Mouse (Mus musculus) MEL (cell line): Measurements from ENCODE around the gene Ppef2. TPM values are rescaled to one million over a fixed set of nuclear protein-coding genes. Genes with fewer than 3 reads are reported as not detected.

ENCODE experiments used
- DNase-seq: peaks from one replicate; pipeline ENCODE4 v3.0.0; 2011; ENCODE audit warnings: low read depth, low spot score
- H3K27ac ChIP-seq: 2 replicates; pipeline ENCODE4 v1.5.1; 2012; ENCODE audit warnings: low read depth, mild to moderate bottlenecking, control low read depth, low read length, moderate library complexity; ENCODE audit not compliant: control insufficient read depth
- H3K27me3 ChIP-seq, 2 experiments: fragments of 150-350 bp in 1 of 2; sonication (generic) in 1 of 2; 2 replicates each; pipeline ENCODE4 v1.6.1; 2012; ENCODE audit warnings: low read length in 2 of 2, mild to moderate bottlenecking in 2 of 2, improper control_type of control experiment in 1 of 2, moderate library complexity in 1 of 2; ENCODE audit not compliant: insufficient read depth in 2 of 2, control insufficient read depth in 1 of 2
- H3K36me3 ChIP-seq, 2 experiments: 2 replicates each; pipeline ENCODE4 v1.6.1; 2012 to 2014; ENCODE audit warnings: low read length in 2 of 2, improper control_type of control experiment in 1 of 2, inconsistent platforms in 1 of 2, mild to moderate bottlenecking in 1 of 2; ENCODE audit not compliant: insufficient read depth in 2 of 2, control insufficient read depth in 1 of 2
- H3K4me1 ChIP-seq, 2 experiments: fragments of 150-350 bp in 1 of 2; sonication (generic) in 1 of 2; 2 replicates each; pipeline ENCODE4 v1.6.1; 2012; ENCODE audit warnings: low read length in 2 of 2, improper control_type of control experiment in 1 of 2, mild to moderate bottlenecking in 1 of 2; ENCODE audit not compliant: insufficient read depth in 2 of 2, control insufficient read depth in 1 of 2
- H3K4me3 ChIP-seq, 2 experiments: fragments of 150-350 bp in 1 of 2; sonication (generic) in 1 of 2; 2 replicates each; pipeline ENCODE4 v1.5.1; 2012; ENCODE audit warnings: low read depth in 2 of 2, low read length in 2 of 2, mild to moderate bottlenecking in 2 of 2, moderate library complexity in 2 of 2, control low read depth in 1 of 2, improper control_type of control experiment in 1 of 2; ENCODE audit not compliant: control insufficient read depth in 1 of 2, insufficient read depth in 1 of 2
- H3K79me2 ChIP-seq: 2 replicates; pipeline ENCODE4 v1.6.1; 2012; ENCODE audit warnings: mild to moderate bottlenecking, low read length, moderate library complexity; ENCODE audit not compliant: control insufficient read depth, poor library complexity, insufficient read depth
- H3K9ac ChIP-seq: 2 replicates; pipeline ENCODE4 v1.6.1; 2012; ENCODE audit warnings: low read depth, mild to moderate bottlenecking, control low read depth, low read length, moderate library complexity; ENCODE audit not compliant: control insufficient read depth, poor library complexity, severe bottlenecking
- H3K9me3 ChIP-seq: fragments of 150-350 bp; sonication (generic); replicated peaks from 2 replicates; pipeline ENCODE4 v1.6.1; 2012; ENCODE audit warnings: mild to moderate bottlenecking, low read length, improper control_type of control experiment, moderate library complexity; ENCODE audit not compliant: insufficient read depth
- BHLHE40 ChIP-seq: IDR thresholded peaks from 2 replicates; pipeline ENCODE4 v1.6.1; 2012; ENCODE audit warnings: low read depth, mild to moderate bottlenecking, inconsistent platforms, low read length, improper control_type of control experiment, borderline replicate concordance
- CHD1 ChIP-seq: IDR thresholded peaks from 2 replicates; pipeline ENCODE4 v1.6.1; 2012; ENCODE audit warnings: low read depth, mild to moderate bottlenecking, inconsistent platforms, low read length, improper control_type of control experiment
- CHD2 ChIP-seq: IDR thresholded peaks from 2 replicates; pipeline ENCODE4 v1.6.1; 2011; ENCODE audit warnings: low read length, improper control_type of control experiment
- CTCF ChIP-seq, 3 experiments: IDR thresholded peaks in 2 of 3; conservative IDR thresholded peaks in 1 of 3; 2 replicates each; pipeline ENCODE4 v1.5.1; 2011 to 2012; ENCODE audit warnings: low read length in 3 of 3, low read depth in 2 of 3, mild to moderate bottlenecking in 2 of 3, improper control_type of control experiment in 1 of 3, inconsistent platforms in 1 of 3, mixed read lengths in 1 of 3, moderate library complexity in 1 of 3; ENCODE audit not compliant: control insufficient read depth in 1 of 3, insufficient read depth in 1 of 3, poor library complexity in 1 of 3, severe bottlenecking in 1 of 3
- E2F4 ChIP-seq: IDR thresholded peaks from 2 replicates; pipeline ENCODE4 v1.6.1; 2011; ENCODE audit warnings: low read depth, low read length, improper control_type of control experiment, borderline replicate concordance
- ELF1 ChIP-seq: IDR thresholded peaks from 2 replicates; pipeline ENCODE4 v1.6.1; 2014; ENCODE audit warnings: low read depth, mild to moderate bottlenecking, inconsistent platforms, low read length, improper control_type of control experiment, moderate library complexity
- EP300 ChIP-seq, 2 experiments: IDR thresholded peaks; 2 replicates each; pipeline ENCODE4 v1.6.1; 2011; ENCODE audit warnings: improper control_type of control experiment in 2 of 2, low read length in 2 of 2, low read depth in 1 of 2, mild to moderate bottlenecking in 1 of 2
- ETS1 ChIP-seq: IDR thresholded peaks from 2 replicates; pipeline ENCODE4 v1.6.1; 2012; ENCODE audit warnings: low read depth, mild to moderate bottlenecking, inconsistent platforms, low read length, improper control_type of control experiment, moderate library complexity
- GABPA ChIP-seq: IDR thresholded peaks from 2 replicates; pipeline ENCODE4 v1.6.1; 2012; ENCODE audit warnings: low read depth, mild to moderate bottlenecking, inconsistent platforms, low read length, improper control_type of control experiment, moderate library complexity
- GATA1 ChIP-seq: IDR thresholded peaks from 2 replicates; pipeline ENCODE4 v1.6.1; 2011; ENCODE audit warnings: low read depth, low read length, improper control_type of control experiment
- HCFC1 ChIP-seq: IDR thresholded peaks from 2 replicates; pipeline ENCODE4 v1.6.1; 2012; ENCODE audit warnings: low read depth, mild to moderate bottlenecking, inconsistent platforms, low read length, improper control_type of control experiment, moderate library complexity
- JUND ChIP-seq: IDR thresholded peaks from 2 replicates; pipeline ENCODE4 v1.6.1; 2011; ENCODE audit warnings: low read depth, mild to moderate bottlenecking, improper control_type of control experiment, low read length
- KAT2A ChIP-seq: conservative IDR thresholded peaks from 2 replicates; pipeline ENCODE4 v1.6.1; 2012; ENCODE audit warnings: low read depth, low read length, improper control_type of control experiment, inconsistent platforms
- MAFK ChIP-seq: IDR thresholded peaks from 2 replicates; pipeline ENCODE4 v1.6.1; 2011; ENCODE audit warnings: low read depth, mild to moderate bottlenecking, low read length, improper control_type of control experiment, borderline replicate concordance
- MAX ChIP-seq: IDR thresholded peaks from 2 replicates; pipeline ENCODE4 v1.6.1; 2011; ENCODE audit warnings: low read length, improper control_type of control experiment
- MAZ ChIP-seq: IDR thresholded peaks from 2 replicates; pipeline ENCODE4 v1.6.1; 2012; ENCODE audit warnings: low read depth, mild to moderate bottlenecking, inconsistent platforms, low read length, improper control_type of control experiment
- MEF2A ChIP-seq: IDR thresholded peaks from 2 replicates; pipeline ENCODE4 v1.6.1; 2014; ENCODE audit warnings: low read depth, mild to moderate bottlenecking, inconsistent platforms, low read length, improper control_type of control experiment; ENCODE audit not compliant: poor library complexity, insufficient replicate concordance, severe bottlenecking; ENCODE audit errors: extremely low read depth
- MXI1 ChIP-seq: IDR thresholded peaks from 2 replicates; pipeline ENCODE4 v1.6.1; 2011; ENCODE audit warnings: mild to moderate bottlenecking, low read depth, low read length, improper control_type of control experiment
- MYB ChIP-seq: IDR thresholded peaks from 2 replicates; pipeline ENCODE4 v1.6.1; 2011; ENCODE audit warnings: mild to moderate bottlenecking, low read depth, low read length, improper control_type of control experiment
- MYC ChIP-seq: IDR thresholded peaks from 2 replicates; pipeline ENCODE4 v1.6.1; 2011; ENCODE audit warnings: low read depth, mild to moderate bottlenecking, low read length, improper control_type of control experiment, moderate library complexity
- NELFE ChIP-seq: IDR thresholded peaks from 2 replicates; pipeline ENCODE4 v1.6.1; 2011; ENCODE audit warnings: low read depth, low read length, improper control_type of control experiment
- NRF1 ChIP-seq: IDR thresholded peaks from 2 replicates; pipeline ENCODE4 v1.6.1; 2014; ENCODE audit warnings: low read depth, mild to moderate bottlenecking, inconsistent platforms, low read length, improper control_type of control experiment, moderate library complexity; ENCODE audit not compliant: poor library complexity, insufficient read depth, severe bottlenecking
- POLR2AphosphoS2 ChIP-seq: IDR thresholded peaks from 2 replicates; pipeline ENCODE4 v1.6.1; 2011; ENCODE audit warnings: low read length, improper control_type of control experiment
- POLR2AphosphoS5 ChIP-seq: IDR thresholded peaks from 2 replicates; pipeline ENCODE4 v1.6.1; 2012; ENCODE audit warnings: low read depth, borderline replicate concordance, mild to moderate bottlenecking, inconsistent platforms, low read length, moderate library complexity, mixed read lengths
- RAD21 ChIP-seq: IDR thresholded peaks from 2 replicates; pipeline ENCODE4 v1.6.1; 2011; ENCODE audit warnings: mild to moderate bottlenecking, low read depth, low read length, improper control_type of control experiment
- RCOR1 ChIP-seq: IDR thresholded peaks from 2 replicates; pipeline ENCODE4 v1.6.1; 2012; ENCODE audit warnings: low read depth, mild to moderate bottlenecking, inconsistent platforms, low read length, improper control_type of control experiment
- SIN3A ChIP-seq: IDR thresholded peaks from 2 replicates; pipeline ENCODE4 v1.6.1; 2012; ENCODE audit warnings: low read length, improper control_type of control experiment, inconsistent platforms
- TBP ChIP-seq: IDR thresholded peaks from 2 replicates; pipeline ENCODE4 v1.8.0; 2011; ENCODE audit warnings: low read depth, low read length, improper control_type of control experiment
- TCF12 ChIP-seq: IDR thresholded peaks from 2 replicates; pipeline ENCODE4 v1.6.1; 2014; ENCODE audit warnings: low read depth, mild to moderate bottlenecking, inconsistent platforms, low read length, improper control_type of control experiment, moderate library complexity
- UBTF ChIP-seq: IDR thresholded peaks from 2 replicates; pipeline ENCODE4 v1.6.1; 2012; ENCODE audit warnings: low read depth, mild to moderate bottlenecking, inconsistent platforms, low read length, improper control_type of control experiment, moderate library complexity, borderline replicate concordance; ENCODE audit not compliant: insufficient read depth
- ZC3H11A ChIP-seq: IDR thresholded peaks from 2 replicates; pipeline ENCODE4 v1.6.1; 2012; ENCODE audit warnings: low read depth, mild to moderate bottlenecking, inconsistent platforms, low read length, improper control_type of control experiment
- ZKSCAN1 ChIP-seq: IDR thresholded peaks from 2 replicates; pipeline ENCODE4 v1.6.1; 2012; ENCODE audit warnings: low read depth, mild to moderate bottlenecking, inconsistent platforms, low read length, improper control_type of control experiment, moderate library complexity
- ZMIZ1 ChIP-seq: IDR thresholded peaks from 2 replicates; pipeline ENCODE4 v1.6.1; 2012; ENCODE audit warnings: low read depth, mild to moderate bottlenecking, inconsistent platforms, low read length, improper control_type of control experiment, moderate library complexity
- ZNF384 ChIP-seq: IDR thresholded peaks from 2 replicates; pipeline ENCODE4 v1.6.1; 2012; ENCODE audit warnings: low read depth, mild to moderate bottlenecking, inconsistent platforms, low read length, improper control_type of control experiment
- polyA plus RNA-seq, 2 experiments: library from polyadenylated mRNA; stranded (reverse) in 1 of 2; unstranded in 1 of 2; fragments of >175 nt in 1 of 2; fragments of >200 nt in 1 of 2; gene quantifications; 2 replicates each; pipeline versions ENCODE4 v1.2.1 to v1.2.4; 2012; ENCODE audit warnings: low replicate concordance in 2 of 2, low read depth in 1 of 2; ENCODE audit not compliant: insufficient read length in 2 of 2, insufficient read depth in 1 of 2, missing spikeins in 1 of 2
- total RNA-seq: library from RNA; depleted of rRNA; stranded (reverse); fragments of 300-350 nt; gene quantifications from 2 replicates; pipeline ENCODE4 v1.2.3, GENCODE M21; 2012

Gene Ppef2
- total and polyA plus RNA-seq, 3 experiments = 0.04 to 0.08 TPM; not detected in 1

DNA sequence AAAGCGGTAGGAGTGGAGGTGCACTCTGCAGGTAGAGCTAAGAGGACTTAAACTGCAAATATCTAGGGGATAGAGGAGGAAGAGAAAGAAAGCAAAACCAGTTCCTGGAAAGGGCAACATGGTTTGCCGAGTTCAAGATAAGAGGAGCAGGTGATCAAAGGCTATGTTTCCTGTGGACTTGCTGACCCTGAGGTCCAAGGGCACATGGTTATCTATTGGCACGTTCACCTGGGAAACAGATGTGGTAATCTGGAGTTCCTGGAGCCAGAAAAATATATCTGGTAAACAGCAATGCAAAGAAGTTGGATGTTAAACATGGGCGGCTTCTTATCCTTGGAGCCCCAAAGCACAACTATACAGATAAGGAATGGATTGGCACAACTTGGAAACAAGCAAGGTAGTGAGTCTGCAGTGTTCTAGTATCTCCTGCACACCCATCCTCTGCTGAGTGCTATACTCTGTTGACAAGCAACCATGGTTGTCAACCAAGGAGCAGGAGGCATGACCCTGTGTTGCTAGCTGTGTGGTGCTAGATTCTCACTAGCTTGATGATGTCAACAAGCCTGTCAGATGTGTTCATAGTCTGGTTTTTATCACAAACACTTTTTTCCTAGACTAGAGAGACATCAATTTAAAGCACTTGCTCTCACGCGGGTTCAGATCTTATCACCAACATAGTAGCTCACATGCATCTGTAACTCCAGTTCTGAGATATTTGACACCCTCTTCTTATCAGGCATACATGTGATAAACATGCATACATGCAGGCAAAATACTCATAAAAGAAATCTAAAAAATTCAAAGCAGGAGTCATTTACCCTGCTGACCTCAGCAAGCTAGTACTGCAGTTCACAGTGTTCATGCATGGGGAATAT, 51.7 kb downstream of the Ppef2 start:
- peaks cover 12 to 25% of the 10 kb centered on the region in 2 experiments for H3K36me3 ChIP-seq
- H3K4me3 ChIP-seq = peak overlapping the region in 1 of 2 experiments; percentile 15; a peak in 1 of 4 replicates
- no peaks in the 10 kb centered on the region for H3K9me3 ChIP-seq
- peak overlapping the region; percentile 73 for H3K27ac ChIP-seq
- no peak overlapping the region for H3K9ac ChIP-seq
- peak; percentile 64 for DNase-seq
- H3K4me1 ChIP-seq = peaks cover 22 to 24% of the 10 kb centered on the region in 2 experiments
- H3K79me2 ChIP-seq = no peaks in the 10 kb centered on the region
- H3K27me3 ChIP-seq = no peaks in the 10 kb centered on the region
- TF ChIP-seq NRF1 = no peak
- no peak for TF ChIP-seq HCFC1
- TF ChIP-seq POLR2AphosphoS2 = 0 out of 2 replicates have a peak, but pooled peaks have one; percentile 30
- TF ChIP-seq RAD21 = no peak
- TF ChIP-seq GABPA = no peak
- TF ChIP-seq ZC3H11A = no peak
- peak; percentile 81 for TF ChIP-seq ETS1
- TF ChIP-seq KAT2A = no peak
- peak; percentile 77 for TF ChIP-seq GATA1
- no peak for TF ChIP-seq MAZ
- peak; percentile 85 to 86 for TF ChIP-seq EP300 (IDR thresholded peaks at IDR 0.05; ENCODE audit: low read depth in 1 of 2, low read length in 2 of 2)
- TF ChIP-seq JUND = no peak; the same call in 1 of the 2 replicates
- no peak for TF ChIP-seq ZMIZ1
- TF ChIP-seq CHD1 = no peak
- peak; percentile 50 for TF ChIP-seq MAX
- TF ChIP-seq TBP = no peak
- TF ChIP-seq ELF1 = no peak
- no peak; the same call in 1 of the 2 replicates for TF ChIP-seq NELFE
- TF ChIP-seq MXI1 = peak; percentile 44; the same call in 1 of the 2 replicates
- no peak for TF ChIP-seq ZNF384
- no peak for TF ChIP-seq CHD2
- TF ChIP-seq POLR2AphosphoS5 = no peak
- TF ChIP-seq BHLHE40 = peak; percentile 50; the same call in 1 of the 2 replicates
- TF ChIP-seq ZKSCAN1 = no peak
- TF ChIP-seq SIN3A = peak; percentile 40
- no peak for TF ChIP-seq MEF2A
- TF ChIP-seq MYC = 0 out of 2 replicates have a peak, but pooled peaks have one; percentile 28
- TF ChIP-seq CTCF (IDR thresholded peaks at IDR 0.05 in 2 of 3, conservative IDR thresholded peaks at IDR 0.05 in 1 of 3; ENCODE audit: control insufficient read depth in 1 of 3, insufficient read depth in 1 of 3, low read depth in 2 of 3, low read length in 3 of 3, poor library complexity in 1 of 3, severe bottlenecking in 1 of 3) = no peak
- 0 out of 2 replicates have a peak, but pooled peaks have one; percentile 37 for TF ChIP-seq MAFK
- peak; percentile 77 for TF ChIP-seq TCF12
- TF ChIP-seq RCOR1 = peak; percentile 32; the same call in 1 of the 2 replicates
- no peak for TF ChIP-seq E2F4
- peak; percentile 50; the same call in 1 of the 2 replicates for TF ChIP-seq MYB
- TF ChIP-seq UBTF = no peak
